Mouse (Mus musculus): ENCODE data around the gene Snx6.

GRCm38 (mm10) chr12:54834925-54835447 lies 39.5 kb upstream of the Snx6 start:
- no peak for TF ChIP-seq CTCF (IDR thresholded peaks at IDR 0.05; ENCODE audit: borderline replicate concordance, extremely low read depth, insufficient read depth, insufficient read length)
- no peak for TF ChIP-seq POLR2A (IDR thresholded peaks at IDR 0.05; ENCODE audit: borderline replicate concordance, extremely low read depth, insufficient read depth, insufficient read length, poor library complexity, severe bottlenecking)
